Comparison of ENCODE assay signal across 8 mouse cellular contexts in the genomic region with DNA sequence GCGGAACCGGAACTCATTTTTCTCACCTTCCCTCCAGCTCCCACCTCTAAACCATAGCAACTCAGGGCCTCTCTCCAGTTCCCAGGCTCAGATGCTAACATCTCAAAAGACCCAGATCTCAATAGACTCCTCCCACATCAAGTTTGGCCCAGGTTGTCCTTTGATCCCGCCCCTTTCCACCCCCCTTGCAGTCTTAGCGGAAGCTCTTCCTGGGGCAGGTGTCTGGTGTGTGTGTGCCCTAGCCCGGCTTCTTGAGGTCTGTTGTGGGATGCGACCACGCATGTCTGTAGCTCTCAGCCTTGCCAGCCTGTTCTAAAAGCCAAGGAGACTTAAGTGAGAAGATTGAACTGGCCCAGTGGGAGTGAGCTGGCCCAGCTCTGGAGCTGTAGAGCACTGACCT. TPM values are rescaled to one million over a fixed set of nuclear protein-coding genes. Genes with fewer than 3 reads are reported as not detected.
A peak's percentile ranks its signal among the peaks of the same experiment; 100 is the strongest.
DNase-seq lines count a peak whose midpoint lies in the region; ATAC-seq and TF ChIP-seq lines count a peak whose summit lies in the region.

No protein-coding gene starts in this region.

- H3K27me3 ChIP-seq in heart, embryonic 12.5 days (replicated peaks): no peaks in the 10 kb centered on the region
- no peaks in the 10 kb centered on the region for H3K27me3 ChIP-seq in hindbrain, embryonic 15.5 days
- H3K27me3 ChIP-seq in thymus, adult 2 months (ENCODE audit: control insufficient read depth, insufficient read depth, low read length): no peaks in the 10 kb centered on the region

- no peak for TF ChIP-seq POLR2A in thymus, adult 2 months (IDR thresholded peaks at IDR 0.05; ENCODE audit: control insufficient read depth, extremely low read depth, insufficient read depth, low read length, poor library complexity)

- H3K4me3 ChIP-seq in heart, embryonic 12.5 days: peak overlapping the region; percentile 35
- H3K4me3 ChIP-seq in hindbrain, embryonic 15.5 days: peak overlapping the region; percentile 39
- peak overlapping the region; percentile 71 for H3K4me3 ChIP-seq in thymus, adult 2 months (ENCODE audit: control insufficient read depth, insufficient read depth, low read length)

- peak overlapping the region; percentile 59 for H3K4me2 ChIP-seq in heart, embryonic 12.5 days
- peak overlapping the region; percentile 64 for H3K4me2 ChIP-seq in hindbrain, embryonic 15.5 days

- peaks cover 93% of the 10 kb centered on the region for H3K36me3 ChIP-seq in heart, embryonic 12.5 days
- peaks cover 46% of the 10 kb centered on the region for H3K36me3 ChIP-seq in hindbrain, embryonic 15.5 days
- H3K36me3 ChIP-seq in thymus, adult 2 months (ENCODE audit: control insufficient read depth, insufficient read depth, low read length): peaks cover 39% of the 10 kb centered on the region

- no peak for DNase-seq in heart, postnatal 25 days (ENCODE audit: low spot score)
- DNase-seq in brain, adult 2 months (ENCODE audit: low read depth, low spot score): peak; percentile 54
- DNase-seq in thymus, adult 2 months: peak; percentile 88
- DNase-seq in frontal cortex, postnatal 10 days (ENCODE audit: low spot score in 2 of 2): no peak
- no peak for DNase-seq in left cerebral cortex, postnatal 4 days

- WGBS in heart, embryonic 12.5 days: 50% methylated on average over 7 of the region's 7 CpGs
- 40% methylated on average over 7 of the region's 7 CpGs for WGBS in hindbrain, embryonic 15.5 days
- 0% methylated on average over 7 of the region's 7 CpGs for WGBS in thymus, adult 2 months

- intact Hi-C loops in heart, postnatal 25 days (cut with DNase I): no loop called here
- intact Hi-C loops in left cerebral cortex, postnatal 4 days (cut with DNase I): no loop called here

- H3K9ac ChIP-seq in heart, embryonic 12.5 days: peak overlapping the region; percentile 34
- peak overlapping the region; percentile 30 for H3K9ac ChIP-seq in hindbrain, embryonic 15.5 days

- H3K4me1 ChIP-seq in heart, embryonic 12.5 days (replicated peaks): peaks cover 43% of the 10 kb centered on the region
- H3K4me1 ChIP-seq in hindbrain, embryonic 15.5 days (replicated peaks): peaks cover 52% of the 10 kb centered on the region
- peaks cover 59% of the 10 kb centered on the region for H3K4me1 ChIP-seq in thymus, adult 2 months (replicated peaks; ENCODE audit: control insufficient read depth, insufficient read depth, low read length)

- no peak for TF ChIP-seq CTCF in thymus, adult 2 months (IDR thresholded peaks at IDR 0.05; ENCODE audit: borderline replicate concordance, control insufficient read depth, extremely low read depth, insufficient read depth, low read length, poor library complexity)

- 0 out of 2 replicates have a peak, but pooled peaks have one; percentile 3 for ATAC-seq in heart, embryonic 12.5 days (ENCODE audit: insufficient number of reproducible peaks, low FRiP score)
- no peak for ATAC-seq in hindbrain, embryonic 15.5 days (ENCODE audit: low FRiP score, low read depth)
- peak; percentile 29 for ATAC-seq in megakaryocyte, adult 5-6 weeks (ENCODE audit: poor library complexity, severe bottlenecking)

- no peaks in the 10 kb centered on the region for H3K9me3 ChIP-seq in heart, embryonic 12.5 days (replicated peaks)
- H3K9me3 ChIP-seq in hindbrain, embryonic 15.5 days: no peaks in the 10 kb centered on the region

- no peak overlapping the region for H3K27ac ChIP-seq in heart, embryonic 12.5 days (ENCODE audit: poor library complexity, severe bottlenecking)
- no peak overlapping the region for H3K27ac ChIP-seq in hindbrain, embryonic 15.5 days (replicated peaks)
- peak overlapping the region; percentile 100 for H3K27ac ChIP-seq in thymus, adult 2 months (ENCODE audit: control insufficient read depth, insufficient read depth, low read length)

RNA-seq across cellular contexts. Expression of gene Setd1b, which starts 8.6 kb away (rescaled TPM):
- 7.4 and 8.1 TPM in 2 replicates for polyA plus RNA-seq in heart, embryonic 12.5 days (2016; fragmentation: Nextera tagmentation; extraction: Ambion mirVana)
- 10 to 100 TPM; 14.4 to 18.4 TPM for total RNA-seq in heart, postnatal 25 days (2021)
- 10.9 and 11.7 TPM in 2 replicates for polyA plus RNA-seq in hindbrain, embryonic 15.5 days (2015; fragmentation: Nextera tagmentation; extraction: Ambion mirVana)
- 40.4 and 44.9 TPM in 2 replicates for total RNA-seq in megakaryocyte, adult 5-6 weeks (2015)
- 4.1 and 8.7 TPM in 2 replicates for total RNA-seq in megakaryocyte, adult 5-6 weeks (2017)
- 45.5 and 66.9 TPM in 2 replicates for polyA plus RNA-seq in thymus, adult 2 months (2012; rRNA removed)
- total RNA-seq in left cerebral cortex, postnatal 4 days (2021): 10 to 100 TPM; 38.5 to 43.9 TPM

RNA-seq across cellular contexts. Expression of gene Rhof, which starts 18.1 kb away (rescaled TPM):
- polyA plus RNA-seq in heart, embryonic 12.5 days (2016; fragmentation: Nextera tagmentation; extraction: Ambion mirVana): 1.0 and 1.3 TPM in 2 replicates
- under 1 TPM; 0.36 to 0.45 TPM for total RNA-seq in heart, postnatal 25 days (2021)
- polyA plus RNA-seq in hindbrain, embryonic 15.5 days (2015; fragmentation: Nextera tagmentation; extraction: Ambion mirVana): 16.7 and 19.3 TPM in 2 replicates
- 5.4 and 7.6 TPM in 2 replicates for total RNA-seq in megakaryocyte, adult 5-6 weeks (2015)
- total RNA-seq in megakaryocyte, adult 5-6 weeks (2017): 6.4 and 6.5 TPM in 2 replicates
- 45.1 and 51.9 TPM in 2 replicates for polyA plus RNA-seq in thymus, adult 2 months (2012; rRNA removed)
- 10 to 100 TPM; 44.0 to 48.8 TPM for total RNA-seq in left cerebral cortex, postnatal 4 days (2021)

RNA-seq across cellular contexts. Expression of gene Psmd9, which starts 18.6 kb away (rescaled TPM):
- polyA plus RNA-seq in heart, embryonic 12.5 days (2016; fragmentation: Nextera tagmentation; extraction: Ambion mirVana): 58.5 and 58.6 TPM in 2 replicates
- total RNA-seq in heart, postnatal 25 days (2021): 10 to 100 TPM; 15.6 to 16.7 TPM
- 75.3 and 75.7 TPM in 2 replicates for polyA plus RNA-seq in hindbrain, embryonic 15.5 days (2015; fragmentation: Nextera tagmentation; extraction: Ambion mirVana)
- 14.0 and 24.6 TPM in 2 replicates for total RNA-seq in megakaryocyte, adult 5-6 weeks (2015)
- total RNA-seq in megakaryocyte, adult 5-6 weeks (2017): 9.6 and 20.4 TPM in 2 replicates
- polyA plus RNA-seq in thymus, adult 2 months (2012; rRNA removed): 32.7 and 34.7 TPM in 2 replicates
- total RNA-seq in left cerebral cortex, postnatal 4 days (2021): 10 to 100 TPM; 34.9 to 39.3 TPM

RNA-seq across cellular contexts. Expression of gene Hpd, which starts 31.9 kb away (rescaled TPM):
- not detected in 2 replicates for polyA plus RNA-seq in heart, embryonic 12.5 days (2016; fragmentation: Nextera tagmentation; extraction: Ambion mirVana)
- not detected for total RNA-seq in heart, postnatal 25 days (2021)
- polyA plus RNA-seq in hindbrain, embryonic 15.5 days (2015; fragmentation: Nextera tagmentation; extraction: Ambion mirVana): not detected in 2 replicates
- total RNA-seq in megakaryocyte, adult 5-6 weeks (2015): not detected in 2 replicates
- total RNA-seq in megakaryocyte, adult 5-6 weeks (2017): not detected in 2 replicates
- 1.5 and 6.0 TPM in 2 replicates for polyA plus RNA-seq in thymus, adult 2 months (2012; rRNA removed)
- total RNA-seq in left cerebral cortex, postnatal 4 days (2021): not detected

Comparison
In these comparisons a context has a peak if more than half of its experiments do, and no peak if none do; other contexts are left out.
1. DNase-seq: peak in brain, adult 2 months (single experiment) and thymus, adult 2 months (single experiment); none in heart, postnatal 25 days (single experiment), frontal cortex, postnatal 10 days (0 of 2) and left cerebral cortex, postnatal 4 days (single experiment).
2. RNA of gene Rhof, which starts 18.1 kb away (total RNA-seq): 44.0 to 48.8 TPM in left cerebral cortex, postnatal 4 days; 5.4 to 7.6 TPM in megakaryocyte, adult 5-6 weeks and 0.36 to 0.45 TPM in heart, postnatal 25 days; every median in the first group is over 4 times any median in the second.
3. Peak in every context shown above with its lines, with median percentiles within 50 percentile points of each other: H3K4me3 ChIP-seq.